Mouse (Mus musculus) E14TG2a.4 (cell line): ENCODE data around the gene Gm43517.

Experiments
- CTCF ChIP-seq: conservative IDR thresholded peaks from 2 replicates; pipeline ENCODE4 v1.5.1; 2014; ENCODE audit warnings: low read length
- NANOG ChIP-seq: IDR thresholded peaks from 2 replicates; pipeline ENCODE4 v1.6.1; 2014; ENCODE audit warnings: borderline replicate concordance, low read length, mixed read lengths
- POU5F1 ChIP-seq: IDR thresholded peaks from 2 replicates; pipeline ENCODE4 v1.6.1; 2014; ENCODE audit warnings: low read length, borderline replicate concordance

DNA sequence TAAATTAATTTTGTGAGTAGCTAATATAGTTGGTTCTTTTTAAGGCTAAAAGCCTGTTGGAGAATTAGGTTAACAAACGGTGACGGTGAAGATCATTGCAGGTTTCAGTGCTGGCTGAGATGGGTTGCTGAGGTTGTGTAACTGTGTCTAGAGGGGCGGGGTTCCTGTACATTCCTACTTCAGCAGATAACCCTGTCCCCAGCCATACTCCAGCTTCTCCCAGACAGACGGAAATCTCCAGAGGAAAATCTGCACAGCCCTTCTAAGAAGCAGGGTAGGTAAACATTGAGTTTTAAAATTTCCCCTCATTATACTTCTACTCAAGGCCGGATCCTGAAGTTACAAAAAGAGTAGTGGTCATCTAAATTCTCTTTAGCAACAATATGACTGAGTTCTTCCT is 4.7 kb downstream of the Gm43517 start:
- no peak for TF ChIP-seq CTCF
- no peak for TF ChIP-seq NANOG
- TF ChIP-seq POU5F1: no peak
